Mouse (Mus musculus) MEL (cell line): ENCODE data around the gene Gm9903.
A peak's percentile ranks its signal among the peaks of the same experiment; 100 is the strongest.

Experiments used
- CTCF ChIP-seq, 3 experiments: IDR thresholded peaks in 2 of 3; conservative IDR thresholded peaks in 1 of 3; 2 replicates each; pipeline ENCODE4 v1.5.1; 2011 to 2012; ENCODE audit warnings: low read length in 3 of 3, low read depth in 2 of 3, mild to moderate bottlenecking in 2 of 3, improper control_type of control experiment in 1 of 3, inconsistent platforms in 1 of 3, mixed read lengths in 1 of 3, moderate library complexity in 1 of 3; ENCODE audit not compliant: control insufficient read depth in 1 of 3, insufficient read depth in 1 of 3, poor library complexity in 1 of 3, severe bottlenecking in 1 of 3
- JUND ChIP-seq: IDR thresholded peaks from 2 replicates; pipeline ENCODE4 v1.6.1; 2011; ENCODE audit warnings: low read depth, mild to moderate bottlenecking, improper control_type of control experiment, low read length
- NRF1 ChIP-seq: IDR thresholded peaks from 2 replicates; pipeline ENCODE4 v1.6.1; 2014; ENCODE audit warnings: low read depth, mild to moderate bottlenecking, inconsistent platforms, low read length, improper control_type of control experiment, moderate library complexity; ENCODE audit not compliant: poor library complexity, insufficient read depth, severe bottlenecking
- POLR2A ChIP-seq, 2 experiments: IDR thresholded peaks; 2 replicates each; pipeline ENCODE4 v1.6.1; 2011 to 2012; ENCODE audit warnings: low read length in 2 of 2, mild to moderate bottlenecking in 2 of 2, control low read depth in 1 of 2, improper control_type of control experiment in 1 of 2, low read depth in 1 of 2, moderate library complexity in 1 of 2; ENCODE audit not compliant: control insufficient read depth in 1 of 2, insufficient read depth in 1 of 2, poor library complexity in 1 of 2
- POLR2AphosphoS5 ChIP-seq: IDR thresholded peaks from 2 replicates; pipeline ENCODE4 v1.6.1; 2012; ENCODE audit warnings: low read depth, borderline replicate concordance, mild to moderate bottlenecking, inconsistent platforms, low read length, moderate library complexity, mixed read lengths

GRCm38 (mm10) chr5:33675964-33676363 lies 46.2 kb downstream of the Gm9903 start:
- TF ChIP-seq POLR2AphosphoS5 (no peak), POLR2A (IDR thresholded peaks at IDR 0.05; ENCODE audit: control insufficient read depth in 1 of 2, insufficient read depth in 1 of 2, low read depth in 1 of 2, low read length in 2 of 2, poor library complexity in 1 of 2) (no peak), CTCF (IDR thresholded peaks at IDR 0.05 in 2 of 3, conservative IDR thresholded peaks at IDR 0.05 in 1 of 3; ENCODE audit: control insufficient read depth in 1 of 3, insufficient read depth in 1 of 3, low read depth in 2 of 3, low read length in 3 of 3, poor library complexity in 1 of 3, severe bottlenecking in 1 of 3) (peak; percentile 81 to 90 (median 87)), NRF1 (no peak), JUND (no peak)
